Mouse (Mus musculus) T-helper 17 cell (primary cell): ENCODE data around the gene Cpb1.

Experiments used
- in situ Hi-C, 2 experiments: fragments of 300-600 bp; cut with MboI, MseI; formaldehyde crosslinking; loops; 1 replicate in 1 of 2; 2 replicates in 1 of 2; pipeline ENCODE4 v1.15.1; 2025; ENCODE audit warnings: high pct_unique_total_duplicates in 2 of 2

The Cpb1 gene

DNA sequence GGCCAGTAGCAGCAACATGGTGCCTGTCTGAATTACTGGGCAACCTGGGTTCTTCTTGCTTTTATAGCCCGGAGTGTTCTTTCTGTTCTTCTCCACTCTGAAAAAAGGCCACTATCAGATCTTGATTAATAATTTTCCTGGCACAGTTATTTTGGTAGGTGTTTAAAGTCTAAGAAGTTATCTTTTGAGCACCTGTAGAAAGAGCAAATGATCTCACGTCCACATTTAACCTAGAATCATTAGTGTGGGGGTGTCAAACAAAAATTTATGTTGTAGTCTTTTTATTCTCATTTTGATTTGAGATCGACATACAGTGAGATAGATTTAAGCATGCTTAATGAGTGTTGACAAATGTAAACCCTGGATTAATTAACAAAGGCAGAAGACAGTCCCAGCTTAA lies at the start of gene Cpb1:
TSS of gene Cpb1 (minus strand) at position 101 of the 400 bp plus-strand sequence.
- in situ Hi-C loops, result no loop called here

DNA sequence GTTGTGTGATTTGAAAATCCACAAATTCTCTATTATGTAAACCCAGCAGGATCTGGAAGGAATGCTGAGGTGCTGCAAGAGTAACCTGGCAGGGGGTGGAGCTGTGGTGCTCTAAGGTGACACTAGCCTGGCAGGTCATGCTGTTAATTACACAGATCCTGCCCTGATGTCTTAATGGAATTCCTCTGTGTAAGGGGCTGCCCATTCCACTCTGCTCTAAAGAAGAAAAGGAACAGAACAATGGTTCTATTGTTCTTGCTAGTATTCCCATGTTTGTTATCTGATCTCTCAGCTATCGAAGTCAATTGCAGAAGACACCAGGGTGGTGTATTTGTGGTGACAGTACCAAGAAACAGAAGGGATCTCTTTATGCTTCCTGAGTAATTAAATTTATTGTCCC lies 41.7 kb upstream of the Cpb1 start:
- in situ Hi-C loops, result loop anchor here in 1 of 2 experiments (10.0 kb wide), 1 partner anchor 588 kb away; no protein-coding TSS in a partner anchor

DNA sequence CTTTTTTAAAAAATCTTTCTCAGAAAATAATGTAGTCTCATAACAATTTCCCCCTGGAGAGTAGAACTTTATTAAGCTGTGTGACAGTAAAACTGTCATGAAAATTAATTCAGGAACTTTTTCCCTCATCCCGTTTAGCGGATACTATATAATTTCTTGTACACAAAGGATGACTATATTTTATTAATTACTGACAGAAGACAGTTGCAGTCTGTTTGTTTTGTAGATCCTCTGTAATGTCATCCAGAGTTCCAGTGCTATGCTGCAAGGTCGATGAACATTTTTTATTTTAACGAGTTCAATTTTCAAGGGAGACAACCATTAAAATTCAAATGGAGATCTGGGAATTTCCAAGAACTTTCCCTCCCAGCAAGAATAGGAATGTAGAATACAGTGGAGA lies 33.6 kb upstream of the Cpb1 start:
- in situ Hi-C loops, result no loop called here

DNA sequence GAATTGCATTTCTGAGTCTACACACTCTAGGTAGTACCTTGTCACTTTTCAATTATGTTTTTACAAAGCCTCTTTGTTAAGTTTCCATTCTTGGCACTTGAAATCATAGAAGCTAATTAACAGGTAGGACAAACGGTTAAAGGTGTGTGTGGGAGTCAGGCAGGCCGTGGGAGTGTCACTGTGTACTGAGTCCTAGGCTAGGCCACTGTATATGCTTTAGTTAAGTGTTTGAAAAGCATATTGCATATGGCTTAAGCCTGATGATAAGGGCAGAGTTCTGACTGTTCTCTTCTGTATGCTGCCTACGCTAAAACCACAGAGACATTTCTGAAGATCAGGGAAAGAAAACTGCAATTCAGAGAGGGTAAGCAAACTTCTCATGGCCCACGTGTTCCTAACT lies 31.7 kb upstream of the Cpb1 start:
- in situ Hi-C loops, result no loop called here

DNA sequence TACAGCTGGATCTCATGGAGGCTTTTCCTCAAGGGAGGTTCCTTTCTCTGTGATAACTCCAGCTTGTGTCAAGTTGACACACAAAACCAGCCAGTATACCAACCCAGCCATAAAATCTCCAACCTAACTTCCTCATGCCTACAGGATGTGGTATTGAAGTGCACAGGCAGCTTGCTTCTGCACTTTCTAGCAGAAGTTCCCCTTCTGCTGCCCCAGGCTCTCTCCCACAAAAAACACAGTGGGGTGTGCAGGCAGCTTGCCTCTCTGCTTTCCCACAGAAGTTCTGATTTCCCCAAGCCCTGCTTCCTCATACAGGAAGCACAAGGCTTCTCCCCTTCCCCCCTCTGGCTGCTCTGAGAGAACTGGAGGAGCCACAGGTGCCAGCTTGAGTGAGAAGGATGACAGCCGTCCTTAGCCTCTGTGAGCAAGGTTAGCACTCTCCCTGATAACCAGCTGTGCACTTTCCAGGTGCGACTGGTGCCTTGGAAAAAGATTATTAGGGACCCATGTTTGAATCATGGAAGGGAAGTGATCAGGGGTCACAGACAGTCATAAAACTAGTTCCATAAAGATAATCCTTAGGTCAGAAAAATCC lies 29.3 kb upstream of the Cpb1 start:
- in situ Hi-C loops, result no loop called here

DNA sequence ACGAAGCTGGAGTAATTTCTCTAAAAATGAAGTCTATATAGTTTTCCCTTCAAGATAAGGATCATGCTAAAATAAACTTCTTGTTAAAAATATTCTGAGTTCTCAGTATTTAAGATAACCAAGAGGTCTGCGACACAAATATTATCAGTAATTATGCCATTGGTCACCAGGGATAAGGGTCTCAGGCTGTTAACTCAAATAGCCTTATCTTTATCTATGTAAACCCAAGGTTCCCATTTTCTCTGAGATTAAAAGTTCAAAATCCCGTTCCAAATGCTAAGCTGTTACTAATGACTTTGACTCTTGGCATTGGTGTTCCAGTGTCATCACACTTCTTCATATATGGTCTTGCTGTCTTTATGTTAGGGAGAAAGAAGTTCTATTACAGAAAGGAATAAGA lies 20.0 kb upstream of the Cpb1 start:
- in situ Hi-C loops, result no loop called here

DNA sequence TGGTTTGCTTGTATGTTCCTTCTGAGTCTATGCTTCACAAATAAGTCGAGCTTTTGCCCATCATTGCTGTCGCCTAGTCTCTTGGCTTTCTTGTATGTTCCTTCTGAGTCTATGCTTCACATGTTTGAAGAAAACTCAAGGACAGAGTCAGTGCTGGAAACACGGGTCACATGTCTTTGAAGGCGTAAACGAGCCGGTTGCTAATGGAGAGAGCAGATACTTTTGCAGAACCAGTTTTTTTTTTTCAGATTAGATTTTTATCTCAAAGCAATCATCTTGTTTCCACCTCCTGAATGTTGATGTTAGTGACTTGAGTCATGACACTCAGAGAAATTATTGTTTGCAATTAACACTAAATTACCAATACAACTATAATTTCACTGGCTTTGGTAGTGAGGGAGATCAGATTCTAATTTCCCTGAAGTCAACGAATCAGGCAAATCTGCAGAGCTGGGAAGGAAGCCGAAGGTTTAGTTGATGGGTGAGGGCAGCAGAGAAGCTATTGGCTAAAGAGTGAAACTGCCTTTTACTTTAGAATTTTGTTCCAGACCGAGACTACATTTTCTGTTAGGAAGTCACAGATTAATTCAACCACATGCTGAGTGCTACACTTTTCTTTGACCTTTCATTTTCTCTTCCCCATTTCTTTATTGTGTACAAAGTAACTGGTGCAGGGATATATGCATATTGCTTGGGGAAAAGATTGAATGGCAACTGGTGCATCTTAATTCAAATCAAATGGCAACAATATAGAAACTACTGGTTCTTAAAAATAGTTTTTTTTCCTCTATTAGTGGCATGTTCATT lies 19.2 kb upstream of the Cpb1 start:
- in situ Hi-C loops, result no loop called here

DNA sequence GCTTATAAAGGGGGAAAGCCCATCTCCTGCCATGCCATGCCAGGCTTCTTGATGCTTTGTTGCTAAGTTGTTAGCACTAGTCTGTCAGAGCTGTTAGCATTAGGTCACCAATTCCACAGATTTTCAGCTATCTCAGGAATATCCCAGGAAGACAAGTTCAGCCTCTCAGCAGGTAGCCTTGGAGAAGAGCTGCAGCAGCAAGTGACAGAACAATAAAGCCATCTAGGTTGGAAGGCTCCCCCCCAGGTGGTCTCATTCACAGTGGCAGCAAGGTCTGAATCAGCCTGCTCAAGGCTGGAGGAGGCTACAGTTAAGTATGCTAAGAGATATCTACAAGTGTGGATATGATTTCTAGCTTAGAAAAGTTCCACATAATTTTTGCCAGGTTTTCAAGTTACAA lies 15.8 kb upstream of the Cpb1 start:
- in situ Hi-C loops, result no loop called here

DNA sequence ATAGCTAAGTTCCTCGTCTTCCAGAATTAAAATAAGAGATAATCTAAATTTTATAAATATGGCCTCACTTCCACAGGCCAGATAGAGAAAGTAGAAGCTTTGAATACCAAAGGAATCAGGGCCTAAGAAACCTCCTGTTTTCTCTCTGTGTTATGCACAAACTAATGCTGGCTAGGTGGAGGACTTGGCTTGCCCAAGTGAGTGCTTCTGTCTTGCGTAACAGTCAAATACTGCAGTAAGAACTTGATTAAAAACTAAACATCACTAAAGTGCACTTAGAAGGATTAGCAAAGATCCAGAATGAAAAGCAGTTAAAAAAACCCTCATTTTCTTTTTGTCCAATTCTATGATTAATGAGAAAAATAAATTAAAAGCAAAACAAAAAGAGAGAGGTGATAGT lies 13.2 kb upstream of the Cpb1 start:
- in situ Hi-C loops, result no loop called here

DNA sequence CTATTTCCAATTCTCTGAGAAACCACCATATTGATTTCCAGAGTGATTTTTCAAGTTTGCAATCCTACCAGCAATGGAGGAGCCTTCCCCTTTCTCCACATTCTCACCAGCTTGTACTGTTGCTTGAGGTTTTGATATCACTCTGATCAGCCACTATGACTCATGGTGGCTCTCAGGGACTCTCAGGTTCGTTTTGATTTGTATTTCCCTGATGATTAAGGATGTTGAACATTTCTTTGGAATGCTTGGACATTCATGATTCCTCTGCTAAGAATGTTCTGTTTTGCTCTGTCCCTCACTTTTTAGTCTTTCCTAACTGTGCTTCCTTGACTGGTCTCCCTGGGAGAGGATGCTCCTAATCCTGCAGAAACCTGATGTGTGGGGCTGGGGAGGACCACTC lies 6.3 kb upstream of the Cpb1 start:
- in situ Hi-C loops, result no loop called here

DNA sequence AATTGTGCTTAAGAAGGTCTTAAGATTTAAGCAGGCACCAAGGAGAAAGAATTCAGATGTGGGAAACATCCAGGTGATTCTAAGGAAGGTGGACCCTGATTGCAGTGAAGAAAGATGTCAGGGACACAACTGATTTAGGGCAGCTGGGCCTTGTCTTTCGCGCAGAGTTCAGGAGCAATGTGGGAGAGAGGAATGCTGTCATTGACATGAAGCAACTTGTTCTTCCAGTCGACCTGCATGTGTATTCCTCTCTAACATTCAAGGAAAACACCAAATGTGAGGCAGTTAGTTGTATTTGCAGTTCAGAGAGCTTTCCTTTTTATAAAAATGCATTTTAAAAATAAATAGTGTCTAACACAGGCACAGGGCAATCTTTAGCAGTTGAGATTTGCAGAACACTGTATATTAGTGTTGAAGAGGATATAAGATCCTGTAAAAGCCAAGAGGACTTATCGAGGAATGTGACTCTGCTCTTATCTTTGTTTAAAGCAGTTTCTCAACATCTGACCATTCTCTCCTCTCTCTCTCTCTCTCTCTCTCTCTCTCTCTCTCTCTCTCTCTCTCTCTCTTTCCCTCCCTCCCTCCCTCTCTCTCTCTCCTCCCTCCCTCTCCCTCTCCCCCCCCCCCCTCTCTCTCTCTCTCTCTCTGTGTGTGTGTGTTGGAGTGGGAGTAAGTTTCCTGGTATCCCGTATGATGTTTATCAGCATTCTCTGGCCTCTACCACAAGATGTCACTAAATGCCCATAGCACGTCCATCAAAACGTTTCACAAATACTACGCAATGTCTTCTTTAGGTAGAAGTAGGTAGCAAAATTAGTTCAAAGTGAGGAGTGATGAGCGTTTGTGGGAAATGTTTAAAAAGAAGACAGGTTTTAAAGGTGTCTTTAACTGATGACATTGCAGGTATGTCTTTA lies 20.7 kb downstream of the Cpb1 start:
- in situ Hi-C loops, result no loop called here

DNA sequence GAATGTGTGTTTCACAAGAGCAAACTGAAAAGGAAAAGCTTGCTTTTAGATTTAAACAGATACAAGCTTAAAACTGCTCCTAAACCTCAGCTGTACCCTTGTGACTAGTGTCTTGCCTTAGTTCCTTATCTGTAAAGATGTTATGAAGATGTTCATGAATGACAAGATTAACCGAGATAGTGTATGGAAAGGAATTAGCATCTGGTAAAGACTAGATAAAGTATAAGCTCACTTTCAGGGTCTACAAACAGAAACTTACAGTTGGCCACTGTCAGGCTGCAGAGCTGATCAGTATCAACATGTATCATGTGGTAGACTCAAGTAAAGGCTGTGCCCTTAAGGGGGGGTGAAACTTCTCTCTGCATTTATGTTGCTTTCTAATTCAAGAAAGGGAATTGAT lies 31.6 kb downstream of the Cpb1 start:
- in situ Hi-C loops, result loop anchor here in 1 of 2 experiments (25.0 kb wide), 1 partner anchor 268 kb away; no protein-coding TSS in a partner anchor

DNA sequence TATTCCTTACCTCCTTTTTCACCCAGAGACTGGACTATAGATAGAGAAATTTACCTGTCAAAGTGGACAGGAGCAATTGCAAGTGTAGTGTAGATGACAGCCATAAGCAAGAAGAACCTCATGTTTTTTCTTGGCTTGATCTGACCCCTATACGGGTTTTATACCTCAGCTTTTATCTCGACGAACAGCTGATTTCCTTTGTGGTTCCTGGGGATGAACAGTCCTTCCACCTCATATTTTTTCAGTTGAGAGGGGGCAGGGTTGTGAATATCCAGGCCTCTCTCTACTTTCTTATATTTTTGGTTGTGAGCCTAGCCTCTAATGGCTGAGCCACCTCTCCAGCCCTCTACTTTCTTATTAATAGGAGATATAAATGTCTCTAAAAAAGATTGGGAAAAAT lies 33.5 kb downstream of the Cpb1 start, which contains the start of gene Cpa3:
TSS of gene Cpa3 (minus strand) at position 132 of the 400 bp plus-strand sequence.
- in situ Hi-C loops, result loop anchor here in 1 of 2 experiments (25.0 kb wide), 1 partner anchor 270 kb away; no protein-coding TSS in a partner anchor

DNA sequence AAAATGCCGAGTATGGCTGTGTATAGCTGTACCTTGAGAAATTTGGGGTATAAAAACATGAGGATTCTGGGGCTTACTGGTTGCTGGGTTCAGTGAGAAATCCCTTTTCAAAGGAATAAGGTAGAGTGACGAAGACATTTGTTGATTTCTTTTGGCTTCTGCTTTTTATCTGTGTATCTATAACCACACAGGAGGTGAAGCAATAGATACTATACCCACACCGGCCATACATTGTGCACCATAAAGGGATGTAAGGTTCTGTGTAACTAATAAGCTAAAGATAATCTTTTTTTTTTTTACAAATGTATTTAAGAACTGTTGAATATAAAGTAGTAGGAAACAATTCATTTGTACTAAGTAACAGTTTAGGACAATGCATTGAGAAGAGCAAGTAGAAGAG lies 35.8 kb downstream of the Cpb1 start:
- in situ Hi-C loops, result loop anchor here (10.0 to 25.0 kb wide), 2 partner anchors 273 to 685 kb away; no protein-coding TSS in a partner anchor

DNA sequence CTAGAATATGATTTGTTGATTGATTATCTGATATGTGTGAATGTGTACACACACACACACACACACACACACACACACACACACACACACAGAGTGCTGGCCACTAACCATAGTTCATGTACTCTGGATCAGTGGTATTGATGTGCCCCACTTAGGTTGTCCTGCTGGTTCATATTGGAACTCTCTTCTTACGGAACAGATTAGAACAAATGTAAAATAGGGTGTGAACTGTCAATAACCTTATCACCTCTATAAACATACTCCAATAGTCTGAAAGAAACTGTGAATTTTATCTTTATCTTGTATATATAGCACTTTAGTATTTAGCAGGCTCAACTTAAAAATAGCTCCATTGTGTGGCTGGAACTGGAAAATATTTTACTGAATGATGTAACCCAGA lies 38.6 kb downstream of the Cpb1 start:
- in situ Hi-C loops, result loop anchor here (10.0 to 25.0 kb wide), 2 partner anchors 275 to 682 kb away; no protein-coding TSS in a partner anchor

DNA sequence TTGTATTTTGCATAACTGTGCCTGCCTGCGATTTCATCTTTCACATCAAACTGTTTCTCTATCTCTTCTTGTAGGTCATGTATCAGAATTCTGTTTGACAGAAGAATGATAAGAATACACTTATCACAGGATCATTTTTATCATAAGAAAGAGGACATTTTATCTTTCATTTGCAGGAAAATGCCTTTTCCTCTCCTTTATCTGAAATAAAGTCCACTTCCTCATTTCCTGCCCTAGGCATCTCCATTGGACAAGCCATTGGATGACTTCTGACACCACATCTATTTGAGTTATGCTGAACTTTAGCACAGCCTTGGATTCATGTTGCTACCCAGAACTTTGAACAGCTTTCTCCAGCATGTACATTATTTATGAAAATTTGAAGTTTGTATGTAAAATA lies 46.5 kb downstream of the Cpb1 start:
- in situ Hi-C loops, result loop anchor here in 1 of 2 experiments (25.0 kb wide), 1 partner anchor 283 kb away; no protein-coding TSS in a partner anchor

DNA sequence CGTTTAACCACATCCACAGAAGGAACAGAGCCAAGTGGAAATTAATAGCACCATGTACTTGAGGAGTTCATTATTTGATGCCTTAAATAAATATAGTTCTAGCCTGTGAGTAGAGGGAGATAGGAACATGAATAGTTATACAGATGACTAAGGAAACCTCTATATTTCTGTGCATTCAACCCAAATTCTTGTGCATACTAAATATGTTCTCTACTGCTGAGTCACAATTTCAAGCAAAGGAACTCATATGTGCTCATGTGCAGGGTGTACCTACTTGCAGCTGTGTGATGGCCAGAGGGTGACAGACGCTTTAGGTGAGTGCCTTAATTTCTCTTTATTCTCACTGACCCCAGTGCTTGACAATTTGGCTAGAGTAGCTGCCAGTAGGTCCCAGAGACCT lies 50.1 kb downstream of the Cpb1 start:
- in situ Hi-C loops, result loop anchor here in 1 of 2 experiments (25.0 kb wide), 1 partner anchor 287 kb away; no protein-coding TSS in a partner anchor

DNA sequence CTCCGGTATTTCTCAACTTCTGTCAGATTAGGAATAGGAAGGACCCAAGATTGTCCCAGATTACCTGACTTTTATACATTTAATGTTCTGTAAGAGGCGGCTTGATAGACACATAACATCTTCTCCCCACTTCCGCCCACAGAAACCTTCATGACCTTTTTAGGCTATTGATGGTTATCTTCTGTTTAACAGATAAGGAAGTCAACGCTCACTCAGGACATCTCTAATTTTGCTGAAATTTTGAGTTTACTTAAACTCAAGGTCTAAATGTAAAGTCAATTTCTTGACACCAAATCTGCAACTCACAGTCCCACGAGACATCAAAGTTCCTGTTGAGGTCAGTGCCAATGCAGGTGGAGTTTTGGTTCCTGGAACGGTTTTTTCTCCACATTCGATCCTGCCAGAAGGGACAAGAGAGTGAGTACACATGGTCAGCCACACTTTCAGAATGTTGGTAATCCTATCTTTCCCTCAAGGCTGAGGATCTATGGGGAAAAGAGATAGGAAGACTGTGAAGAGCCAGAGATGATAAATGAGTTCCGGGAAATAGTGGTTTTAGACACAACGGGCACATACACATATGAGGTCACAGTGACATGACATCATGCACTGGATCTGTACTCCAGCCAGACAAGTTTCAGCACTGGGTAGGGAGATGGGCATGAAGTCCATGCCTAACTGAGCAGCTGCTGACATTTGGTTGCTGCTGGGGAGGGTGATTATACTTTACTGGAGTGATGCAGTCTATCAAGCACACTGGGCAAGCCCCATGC lies 52.4 kb downstream of the Cpb1 start:
- in situ Hi-C loops, result no loop called here

DNA sequence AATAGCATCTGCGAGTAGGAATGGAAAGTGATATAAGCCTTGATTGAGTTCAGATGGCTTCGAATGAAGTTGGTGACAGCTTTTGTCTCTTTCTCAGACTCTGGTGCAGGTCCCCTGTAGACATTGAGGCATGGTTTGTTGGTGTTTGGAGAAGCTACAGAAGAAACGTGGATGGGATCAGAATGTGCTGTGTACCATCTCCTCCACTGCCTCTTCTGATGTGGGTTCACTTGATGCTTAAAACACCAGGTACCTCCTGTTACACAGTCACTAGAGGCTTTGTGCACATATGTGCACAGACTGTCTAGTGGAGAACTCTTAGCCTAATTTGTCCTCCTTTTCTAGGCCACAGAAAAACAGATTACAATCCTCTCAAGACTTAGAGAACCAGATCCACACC lies 53.4 kb downstream of the Cpb1 start:
- in situ Hi-C loops, result no loop called here

DNA sequence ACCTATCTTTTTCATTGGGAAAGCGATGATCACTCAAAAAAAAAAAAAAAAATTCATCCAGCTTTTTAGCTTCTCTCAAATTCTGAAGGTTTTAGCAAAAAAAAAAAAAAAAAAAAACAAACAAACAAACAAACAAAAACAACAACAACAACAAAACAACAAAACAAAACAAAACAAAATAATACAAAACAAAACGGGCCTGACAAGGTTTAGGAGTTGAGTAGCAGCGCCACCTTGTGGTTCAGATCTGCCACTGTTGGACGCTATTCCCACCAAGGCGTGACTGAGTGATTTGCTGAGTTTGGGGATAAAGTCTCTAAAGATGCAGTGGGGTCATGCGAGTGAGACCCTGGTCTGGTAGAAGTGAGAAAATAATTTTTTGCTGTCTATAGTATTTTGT lies 76.7 kb downstream of the Cpb1 start:
- in situ Hi-C loops, result loop anchor here in 1 of 2 experiments (5.0 kb wide), 1 partner anchor 302 kb away; no protein-coding TSS in a partner anchor
